Mouse (Mus musculus) thymus, adult 2 months (tissue): ENCODE data around the gene Nat8f4. TPM values are rescaled to one million over a fixed set of nuclear protein-coding genes. Genes with fewer than 3 reads are reported as not detected.
"Not testable (repeated sequence)": the region's sequence is repeated elsewhere in the genome, so short reads cannot be mapped to it uniquely, and the experiment has no call there.

ENCODE experiments used
- DNase-seq: peaks from one replicate; pipeline ENCODE4 v3.0.0; 2021
- H3K27ac ChIP-seq: fragments of 200-500 bp; 2 replicates; pipeline ENCODE4 v1.5.1; 2012; ENCODE audit warnings: low read length, control low read depth; ENCODE audit not compliant: control insufficient read depth, insufficient read depth
- H3K27me3 ChIP-seq: fragments of 200-500 bp; 2 replicates; pipeline ENCODE4 v1.6.1; 2012; ENCODE audit warnings: mild to moderate bottlenecking, low read length, moderate library complexity, mixed read lengths; ENCODE audit not compliant: control insufficient read depth, insufficient read depth
- H3K36me3 ChIP-seq: fragments of 200-500 bp; 2 replicates; pipeline ENCODE4 v1.6.1; 2012; ENCODE audit warnings: mild to moderate bottlenecking, low read length, moderate library complexity; ENCODE audit not compliant: control insufficient read depth, insufficient read depth
- H3K4me1 ChIP-seq: fragments of 200-500 bp; replicated peaks from 2 replicates; pipeline ENCODE4 v1.6.1; 2012; ENCODE audit warnings: low read length; ENCODE audit not compliant: control insufficient read depth, insufficient read depth
- H3K4me3 ChIP-seq: fragments of 200-500 bp; 2 replicates; pipeline ENCODE4 v1.5.1; 2012; ENCODE audit warnings: mild to moderate bottlenecking, low read length, control low read depth, moderate library complexity; ENCODE audit not compliant: control insufficient read depth, insufficient read depth
- CTCF ChIP-seq: fragments of 200-500 bp; IDR thresholded peaks from 2 replicates; pipeline ENCODE4 v1.5.1; 2012; ENCODE audit warnings: mild to moderate bottlenecking, control low read depth, low read length, moderate library complexity, borderline replicate concordance; ENCODE audit not compliant: control insufficient read depth, poor library complexity, insufficient read depth; ENCODE audit errors: extremely low read depth
- POLR2A ChIP-seq: fragments of 200-500 bp; IDR thresholded peaks from 2 replicates; pipeline ENCODE4 v1.6.1; 2012; ENCODE audit warnings: mild to moderate bottlenecking, low read length, control low read depth, moderate library complexity; ENCODE audit not compliant: control insufficient read depth, poor library complexity, insufficient read depth; ENCODE audit errors: extremely low read depth
- WGBS: fragments of 180-500 bp; shearing (Covaris S2); methylation state at CpG from one replicate; pipeline ENCODE4 v1.1.7; 2018; 5-methylcytosine and 5-hydroxymethylcytosine counted together
- polyA plus RNA-seq: library from polyadenylated mRNA; depleted of rRNA; stranded (reverse); fragments of >200 nt; gene quantifications from 2 replicates; pipeline ENCODE4 v1.2.3, GENCODE M21; 2012

Nat8f4 gene
- polyA plus RNA-seq, 1 experiment, result 4.1 TPM

DNA sequence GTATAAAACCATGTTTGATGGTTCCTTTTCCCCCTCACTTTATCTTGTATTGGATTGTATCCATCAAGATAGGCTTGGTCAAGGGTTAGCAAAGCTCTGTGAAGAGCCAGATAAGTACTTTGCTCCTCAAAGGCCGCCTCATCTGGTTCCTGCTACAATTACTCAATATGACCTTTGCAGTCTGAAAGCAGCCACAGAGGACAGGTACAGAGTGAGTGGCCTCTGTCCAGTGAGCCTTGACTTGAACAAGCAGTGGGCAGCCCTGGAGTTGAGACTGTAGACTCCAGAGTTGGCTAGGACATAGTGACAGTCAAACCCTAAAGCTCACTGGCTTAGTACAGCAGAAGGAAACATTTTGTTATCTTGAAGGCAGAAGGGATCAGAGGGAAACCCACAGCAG is 24.6 kb upstream of the Nat8f4 start:
- DNase-seq, result no peak
- H3K4me1 ChIP-seq, result no peaks in the 10 kb centered on the region
- peaks cover 49% of the 10 kb centered on the region for H3K36me3 ChIP-seq
- no peak overlapping the region for H3K27ac ChIP-seq
- 97% methylated on average over 1 of the region's 1 CpGs for WGBS
- H3K27me3 ChIP-seq, result no peaks in the 10 kb centered on the region
- no peak overlapping the region for H3K4me3 ChIP-seq
- no peak for TF ChIP-seq CTCF
- no peak for TF ChIP-seq POLR2A

DNA sequence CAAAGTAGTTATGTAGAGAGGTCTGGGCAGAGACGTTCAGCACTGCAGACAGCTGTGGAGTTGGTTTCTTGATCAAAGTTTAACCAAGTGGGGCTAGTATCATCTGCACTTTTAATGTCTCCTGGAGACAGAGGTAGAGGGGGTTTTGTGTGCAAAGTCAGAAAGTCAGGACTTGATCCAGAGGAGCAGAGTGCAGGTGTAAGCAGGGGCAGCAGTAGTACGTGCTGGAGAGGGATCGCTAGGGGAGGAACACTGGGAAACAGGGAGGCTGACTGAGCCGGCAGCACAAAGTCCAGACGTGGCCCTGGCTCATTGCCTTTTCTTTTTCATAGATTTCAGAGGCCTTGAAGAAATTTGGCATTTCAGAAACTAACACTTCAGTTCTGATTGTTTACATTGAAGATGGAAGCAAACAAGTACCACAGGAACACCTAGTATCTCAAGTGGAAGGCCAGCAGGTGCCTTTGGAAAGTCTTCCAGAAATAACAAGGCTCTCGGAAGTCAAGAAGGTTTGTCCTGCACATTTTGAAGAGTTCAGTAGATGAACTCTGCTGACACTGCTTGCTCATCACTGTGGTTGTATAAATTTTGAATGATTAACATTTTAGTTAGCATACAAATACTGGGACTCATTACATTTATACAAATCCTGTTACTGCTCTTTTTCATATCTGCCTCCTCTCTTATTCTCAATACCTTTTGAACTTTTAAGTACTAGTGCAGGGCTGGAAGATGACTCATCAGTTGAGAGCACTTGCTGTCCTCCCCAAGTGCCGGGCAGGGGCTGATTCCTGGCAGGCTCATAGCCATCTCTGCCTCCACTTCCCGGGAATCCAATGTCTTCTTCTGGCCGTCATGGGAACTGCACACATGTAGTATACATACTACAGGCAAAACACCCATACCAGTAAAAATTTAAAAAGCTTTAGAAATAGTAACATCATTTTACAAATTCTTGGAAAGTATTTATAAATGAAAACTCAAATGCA is 23.1 kb upstream of the Nat8f4 start:
- Histone ChIP-seq H3K4me1 (no peaks in the 10 kb centered on the region), H3K27ac (no peak overlapping the region), H3K4me3 (no peak overlapping the region), H3K36me3 (peaks cover 52% of the 10 kb centered on the region), H3K27me3 (no peaks in the 10 kb centered on the region)
- DNase-seq, result no peak
- 95% methylated on average over 9 of the region's 9 CpGs for WGBS
- TF ChIP-seq POLR2A (no peak), CTCF (no peak)

DNA sequence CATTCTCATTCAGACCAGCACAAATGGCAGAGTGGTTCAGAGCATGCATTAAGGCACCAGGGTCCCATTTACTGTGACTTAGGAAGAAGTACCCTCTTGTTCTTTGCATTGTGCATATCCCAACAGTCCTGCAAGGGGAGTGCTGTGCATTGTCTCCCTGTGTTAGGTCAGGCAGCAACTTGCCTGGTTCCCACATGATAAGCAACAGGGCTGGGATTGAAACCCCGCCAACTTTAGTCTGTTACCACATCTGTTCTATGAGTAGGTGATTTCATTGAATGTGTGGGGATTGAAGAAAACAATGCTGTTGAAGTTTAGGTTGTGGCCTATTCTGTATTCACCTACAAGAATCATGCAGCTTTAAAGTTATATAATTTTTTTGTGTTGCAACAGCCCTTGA is 22.0 kb upstream of the Nat8f4 start:
- DNase-seq, result no peak
- no peaks in the 10 kb centered on the region for H3K4me1 ChIP-seq
- 89% methylated on average over 1 of the region's 1 CpGs for WGBS
- no peak overlapping the region for H3K4me3 ChIP-seq
- H3K36me3 ChIP-seq, result peaks cover 52% of the 10 kb centered on the region
- H3K27me3 ChIP-seq, result no peaks in the 10 kb centered on the region
- no peak overlapping the region for H3K27ac ChIP-seq
- TF ChIP-seq CTCF, result no peak
- TF ChIP-seq POLR2A, result no peak

DNA sequence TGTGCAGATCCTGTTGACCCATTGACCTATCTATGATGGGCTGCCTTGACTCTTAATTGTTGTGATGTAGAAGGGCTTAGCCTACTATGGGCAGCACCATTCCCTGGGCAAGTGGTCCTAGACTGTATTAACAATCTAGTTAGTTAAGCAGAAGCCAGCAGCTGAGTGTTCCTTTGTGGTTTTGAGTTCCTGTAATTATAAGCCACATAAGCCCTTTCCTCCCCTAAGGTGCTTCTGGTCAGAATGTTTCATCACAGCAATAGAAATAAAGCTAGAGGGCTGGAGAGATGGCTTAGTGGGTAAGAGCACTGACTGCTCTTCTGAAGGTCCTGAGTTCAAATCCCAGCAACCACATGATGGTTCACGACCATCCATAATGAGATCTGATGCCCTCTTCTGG is 19.0 kb upstream of the Nat8f4 start:
- peaks cover 41% of the 10 kb centered on the region for H3K36me3 ChIP-seq

DNA sequence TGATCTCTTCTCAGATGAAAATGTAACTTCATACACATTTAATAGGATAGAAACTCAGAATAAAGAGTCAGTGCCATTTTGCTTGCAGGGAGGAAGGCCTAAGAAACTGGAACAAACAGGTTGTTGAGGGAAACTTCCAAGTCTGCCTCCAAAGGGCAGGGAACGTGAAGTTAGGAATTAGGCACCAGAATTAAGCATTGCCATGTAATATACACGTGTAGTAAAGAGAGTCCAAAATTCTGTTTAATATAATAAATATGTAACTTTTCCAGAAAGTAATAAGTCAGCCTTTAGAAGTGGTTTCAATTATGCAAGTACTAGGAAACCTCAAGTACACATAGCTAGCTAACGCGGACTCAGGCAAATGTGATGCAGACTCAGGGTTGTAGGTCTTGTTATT is 14.7 kb upstream of the Nat8f4 start:
- WGBS, result 92% methylated on average over 4 of the region's 4 CpGs
- Histone ChIP-seq H3K27ac (no peak overlapping the region), H3K4me1 (peaks cover 8% of the 10 kb centered on the region; the same call in 1 of the 2 replicates), H3K27me3 (no peaks in the 10 kb centered on the region), H3K4me3 (no peak overlapping the region), H3K36me3 (peaks cover 4% of the 10 kb centered on the region; the same call in 1 of the 2 replicates)
- no peak for DNase-seq
- TF ChIP-seq POLR2A (no peak), CTCF (no peak)

More for the DNA sequence above, 19.0 kb upstream of the Nat8f4 start:
- no peak for TF ChIP-seq CTCF
- no peak for TF ChIP-seq POLR2A
- DNase-seq, result no peak
- 94% methylated on average over 1 of the region's 1 CpGs for WGBS
- Histone ChIP-seq H3K4me3 (no peak overlapping the region), H3K27me3 (no peaks in the 10 kb centered on the region), H3K4me1 (no peaks in the 10 kb centered on the region), H3K27ac (no peak overlapping the region)

DNA sequence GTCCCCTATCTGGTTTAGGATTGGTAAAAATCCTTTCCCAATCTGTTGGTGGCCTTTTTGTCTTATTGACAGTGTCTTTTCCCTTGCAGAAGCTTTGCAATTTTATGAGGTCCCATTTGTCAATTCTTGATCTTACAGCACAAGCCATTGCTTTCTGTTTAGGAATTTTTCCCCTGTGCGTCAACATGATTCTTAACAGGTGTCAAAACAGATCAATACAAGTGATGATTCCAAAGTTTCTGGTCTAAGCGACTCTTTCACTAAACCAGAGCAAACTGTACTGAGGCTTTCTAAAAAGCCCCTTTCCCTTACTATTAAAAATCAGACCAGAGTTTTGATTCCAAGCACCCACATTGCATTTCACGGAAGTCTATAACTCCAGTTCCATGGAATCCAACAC is 13.7 kb upstream of the Nat8f4 start:
- not testable (repeated sequence) for H3K4me3 ChIP-seq, H3K4me1 ChIP-seq, H3K27me3 ChIP-seq, H3K36me3 ChIP-seq, DNase-seq, H3K27ac ChIP-seq
- over 99% methylated on average over 3 of the region's 3 CpGs for WGBS

DNA sequence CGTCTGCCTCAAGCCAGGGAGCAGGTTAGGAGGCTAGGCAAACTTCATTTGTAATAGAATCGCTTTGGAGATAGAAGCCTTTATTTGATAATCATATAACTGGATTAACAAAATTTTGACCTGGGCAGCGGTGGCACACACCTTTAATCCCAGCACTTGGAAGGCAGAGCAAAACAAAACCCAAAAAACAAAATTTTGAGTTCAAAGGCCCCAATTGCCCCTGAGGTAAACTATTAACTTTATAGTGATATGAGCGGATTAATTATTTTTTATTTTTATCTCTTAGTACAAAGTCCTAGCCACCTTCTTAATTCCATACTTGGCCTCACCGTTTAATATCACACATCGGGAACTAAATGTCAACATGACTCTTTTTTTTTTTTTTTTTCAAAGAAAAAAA is 11.9 kb upstream of the Nat8f4 start:
- WGBS, result 90% methylated on average over 6 of the region's 6 CpGs
- H3K4me3 ChIP-seq, result no peak overlapping the region
- peaks cover 8% of the 10 kb centered on the region; the same call in 1 of the 2 replicates for H3K4me1 ChIP-seq
- H3K27me3 ChIP-seq, result no peaks in the 10 kb centered on the region
- DNase-seq, result no peak
- no peak overlapping the region for H3K27ac ChIP-seq
- TF ChIP-seq CTCF, result no peak
- no peak for TF ChIP-seq POLR2A
- no peaks in the 10 kb centered on the region for H3K36me3 ChIP-seq
